Mouse (Mus musculus): ENCODE results near the gene Zfhx3. TPM values are rescaled to one million over a fixed set of nuclear protein-coding genes. Genes with fewer than 3 reads are reported as not detected.

The Zfhx3 gene
- polyA plus RNA-seq, 1 experiment, result 2.5 TPM

DNA sequence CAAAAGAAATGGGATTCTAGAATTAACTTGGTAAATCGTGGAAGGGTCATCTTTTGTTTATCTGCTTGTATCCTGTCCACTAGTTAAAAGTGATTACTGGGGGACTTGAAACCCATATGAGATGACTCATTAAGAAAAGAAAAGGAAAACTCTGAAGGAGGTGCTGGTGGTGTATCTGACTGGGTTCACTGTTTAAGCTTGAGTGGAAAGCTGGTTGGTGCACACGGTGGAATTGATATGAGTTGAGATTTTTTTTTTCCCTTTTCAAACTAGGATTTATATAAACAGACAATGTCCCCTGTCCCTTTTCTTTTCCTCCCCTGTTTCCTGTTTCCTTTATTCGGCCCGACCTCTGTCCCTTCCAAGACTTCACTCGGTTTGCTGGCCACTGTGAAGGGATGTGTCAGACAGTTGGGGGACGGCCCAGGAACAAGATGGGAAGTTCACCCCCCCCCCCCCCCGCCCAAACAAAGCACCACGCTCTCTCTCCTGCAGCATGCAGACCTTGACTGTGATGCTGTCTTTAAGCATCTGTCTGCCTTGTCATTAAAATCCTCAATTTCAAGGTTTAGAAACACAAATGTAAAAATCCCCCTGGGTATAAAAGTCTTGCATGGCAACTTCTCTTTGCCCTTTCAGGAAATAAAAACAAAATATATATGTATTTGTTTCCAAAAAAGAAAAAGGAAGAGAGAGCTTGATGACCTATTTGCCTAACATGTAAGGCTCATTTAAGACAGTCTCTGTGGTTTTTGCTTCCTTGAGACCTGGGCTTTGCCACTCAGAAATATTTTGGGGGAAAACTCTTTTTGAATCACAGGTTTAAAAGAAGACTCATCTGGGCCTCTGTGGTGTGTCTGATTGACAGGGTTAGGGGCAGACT, 768.4 kb downstream of the Zfhx3 start:
- DNase-seq, result peak; percentile 56
- no peaks in the 10 kb centered on the region for H3K36me3 ChIP-seq (ENCODE audit: control insufficient read depth, insufficient read depth, low read length)
- H3K4me1 ChIP-seq (ENCODE audit: control insufficient read depth, insufficient read depth, low read length), result peaks cover 5% of the 10 kb centered on the region; the same call in 1 of the 2 replicates
- no peak overlapping the region for H3K4me3 ChIP-seq (ENCODE audit: insufficient read depth, low read depth, low read length)
- TF ChIP-seq CTCF (conservative IDR thresholded peaks at IDR 0.05; ENCODE audit: insufficient read depth, insufficient read length, low read depth, low read length) (no peak), POLR2A (IDR thresholded peaks at IDR 0.05; ENCODE audit: low read depth, low read length) (no peak)
- 47% methylated on average over 8 of the region's 8 CpGs for WGBS
- no peak overlapping the region for H3K27ac ChIP-seq (ENCODE audit: insufficient read depth, low read depth, low read length)
- H3K27me3 ChIP-seq (replicated peaks; ENCODE audit: control insufficient read depth, insufficient read depth, low read length), result no peaks in the 10 kb centered on the region

DNA sequence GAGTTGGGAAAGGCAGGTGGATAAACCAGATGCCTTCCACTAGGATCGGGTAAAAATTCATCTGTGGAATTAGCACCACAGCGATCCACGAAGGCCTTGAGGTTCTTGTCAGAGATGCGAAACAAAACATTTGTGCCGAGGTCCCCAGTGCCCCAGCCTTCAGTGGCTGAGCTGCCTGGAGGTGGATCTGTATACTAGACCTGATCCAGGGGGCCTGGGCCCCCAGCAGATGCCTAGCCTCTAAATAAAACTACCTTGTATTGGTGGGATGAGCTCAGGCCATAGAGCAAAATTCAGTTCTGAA, 769.0 kb downstream of the Zfhx3 start:
- no peaks in the 10 kb centered on the region for H3K36me3 ChIP-seq (ENCODE audit: control insufficient read depth, insufficient read depth, low read length)
- 82% methylated on average over 5 of the region's 5 CpGs for WGBS
- no peak overlapping the region for H3K4me3 ChIP-seq (ENCODE audit: insufficient read depth, low read depth, low read length)
- H3K4me1 ChIP-seq (ENCODE audit: control insufficient read depth, insufficient read depth, low read length), result peaks cover 5% of the 10 kb centered on the region; the same call in 1 of the 2 replicates
- no peak overlapping the region for H3K27ac ChIP-seq (ENCODE audit: insufficient read depth, low read depth, low read length)
- no peak for DNase-seq
- no peaks in the 10 kb centered on the region for H3K27me3 ChIP-seq (replicated peaks; ENCODE audit: control insufficient read depth, insufficient read depth, low read length)
- TF ChIP-seq POLR2A (IDR thresholded peaks at IDR 0.05; ENCODE audit: low read depth, low read length), result no peak
- no peak for TF ChIP-seq CTCF (conservative IDR thresholded peaks at IDR 0.05; ENCODE audit: insufficient read depth, insufficient read length, low read depth, low read length)

DNA sequence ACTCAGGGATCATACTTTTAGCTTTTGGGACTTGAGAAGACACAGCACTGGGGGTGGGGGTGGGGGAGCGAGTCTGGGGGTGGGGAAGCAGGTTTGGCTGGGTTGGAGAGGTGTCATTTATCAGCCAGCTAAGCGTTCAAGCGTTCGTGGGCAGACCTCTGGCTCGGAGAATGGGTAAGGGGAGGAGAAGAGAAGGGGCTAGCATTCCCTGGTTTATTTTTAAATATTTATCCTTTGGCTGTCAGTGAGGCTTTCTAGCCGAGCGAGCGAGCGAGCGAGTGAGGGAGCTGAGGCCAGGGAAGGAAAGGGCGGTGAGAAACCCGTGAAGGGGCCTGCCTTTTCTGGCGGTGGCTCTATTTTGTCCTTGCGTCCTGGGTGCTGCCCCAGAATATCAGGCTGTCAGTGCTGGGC, 769.6 kb downstream of the Zfhx3 start:
- H3K27me3 ChIP-seq (replicated peaks; ENCODE audit: control insufficient read depth, insufficient read depth, low read length), result no peaks in the 10 kb centered on the region
- H3K4me1 ChIP-seq (ENCODE audit: control insufficient read depth, insufficient read depth, low read length), result peaks cover 5% of the 10 kb centered on the region; the same call in 1 of the 2 replicates
- no peaks in the 10 kb centered on the region for H3K36me3 ChIP-seq (ENCODE audit: control insufficient read depth, insufficient read depth, low read length)
- DNase-seq, result no peak
- H3K27ac ChIP-seq (ENCODE audit: insufficient read depth, low read depth, low read length), result 0 out of 2 replicates have a peak overlapping the region, but pooled peaks have one; percentile 4
- H3K4me3 ChIP-seq (ENCODE audit: insufficient read depth, low read depth, low read length), result no peak overlapping the region
- WGBS, result 83% methylated on average over 14 of the region's 14 CpGs
- TF ChIP-seq POLR2A (IDR thresholded peaks at IDR 0.05; ENCODE audit: low read depth, low read length) (no peak), CTCF (conservative IDR thresholded peaks at IDR 0.05; ENCODE audit: insufficient read depth, insufficient read length, low read depth, low read length) (no peak)

DNA sequence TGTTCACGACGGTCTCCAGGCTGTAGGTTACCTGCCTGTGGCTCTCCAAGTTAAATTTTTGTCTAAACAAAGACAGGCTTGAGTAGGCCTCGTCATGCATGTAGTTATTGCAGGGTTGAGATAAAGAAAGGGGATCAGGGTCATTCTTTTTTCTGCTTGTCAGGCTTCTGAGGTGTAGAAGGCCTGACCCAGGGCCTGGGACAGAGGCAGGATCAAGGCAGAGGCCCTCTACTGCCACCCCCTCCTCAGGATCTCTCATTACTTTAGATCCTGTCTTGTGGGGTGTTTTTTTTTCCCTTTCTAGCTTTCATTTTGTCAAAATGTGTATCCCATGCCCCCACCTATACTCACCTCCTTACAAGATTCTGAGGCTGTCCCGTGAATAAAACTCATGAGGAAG, 770.2 kb downstream of the Zfhx3 start:
- Histone ChIP-seq H3K27ac (ENCODE audit: insufficient read depth, low read depth, low read length) (0 out of 2 replicates have a peak overlapping the region, but pooled peaks have one; percentile 10), H3K36me3 (ENCODE audit: control insufficient read depth, insufficient read depth, low read length) (no peaks in the 10 kb centered on the region), H3K4me1 (ENCODE audit: control insufficient read depth, insufficient read depth, low read length) (peaks cover 3% of the 10 kb centered on the region), H3K4me3 (ENCODE audit: insufficient read depth, low read depth, low read length) (no peak overlapping the region), H3K27me3 (replicated peaks; ENCODE audit: control insufficient read depth, insufficient read depth, low read length) (no peaks in the 10 kb centered on the region)
- DNase-seq, result no peak
- WGBS, result 71% methylated on average over 4 of the region's 4 CpGs
- TF ChIP-seq CTCF (conservative IDR thresholded peaks at IDR 0.05; ENCODE audit: insufficient read depth, insufficient read length, low read depth, low read length), result no peak
- TF ChIP-seq POLR2A (IDR thresholded peaks at IDR 0.05; ENCODE audit: low read depth, low read length), result no peak

DNA sequence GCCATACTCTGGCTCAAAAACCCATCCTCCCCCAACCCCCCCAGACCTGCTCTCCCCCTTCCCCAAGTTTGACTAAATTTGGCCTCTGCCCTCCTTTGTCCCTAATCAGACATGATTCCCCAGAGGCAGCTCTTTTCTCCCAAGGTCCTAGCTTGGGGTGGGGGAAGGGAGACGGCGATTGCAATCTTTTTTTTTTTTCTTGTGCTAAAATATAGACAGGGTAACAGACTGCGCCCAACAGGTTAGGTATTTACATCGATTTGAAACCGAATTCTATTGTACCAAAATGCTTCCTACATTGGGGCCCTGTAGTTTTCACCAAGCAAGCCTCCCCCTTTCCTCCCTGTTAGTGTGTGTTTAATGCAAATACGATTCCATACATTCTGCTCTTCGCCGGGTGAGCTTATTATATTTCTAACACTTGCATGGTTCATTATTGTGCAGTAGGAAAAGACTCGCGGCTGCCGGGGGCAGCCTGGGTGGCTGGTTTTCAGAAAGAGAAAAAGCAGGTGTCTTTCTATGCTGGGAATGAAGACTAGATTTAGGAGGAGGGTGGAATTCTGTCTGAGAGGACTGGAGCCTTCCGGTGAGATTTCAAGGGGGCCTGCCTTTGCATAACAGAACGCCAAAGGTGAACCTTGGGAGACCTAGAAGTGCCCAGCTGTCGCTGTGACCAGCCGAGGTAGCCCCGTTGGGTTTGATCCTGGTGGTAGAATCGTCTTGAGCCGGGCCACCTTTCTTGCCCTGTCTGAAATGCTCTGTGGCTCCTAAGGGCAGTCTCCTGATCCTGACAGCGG, 771.1 kb downstream of the Zfhx3 start:
- H3K27ac ChIP-seq (ENCODE audit: insufficient read depth, low read depth, low read length), result peak overlapping the region; percentile 79
- H3K36me3 ChIP-seq (ENCODE audit: control insufficient read depth, insufficient read depth, low read length), result no peaks in the 10 kb centered on the region
- no peak for DNase-seq
- H3K4me3 ChIP-seq (ENCODE audit: insufficient read depth, low read depth, low read length), result no peak overlapping the region
- H3K4me1 ChIP-seq (ENCODE audit: control insufficient read depth, insufficient read depth, low read length), result peaks cover 3% of the 10 kb centered on the region
- 75% methylated on average over 19 of the region's 19 CpGs for WGBS
- H3K27me3 ChIP-seq (replicated peaks; ENCODE audit: control insufficient read depth, insufficient read depth, low read length), result no peaks in the 10 kb centered on the region
- TF ChIP-seq CTCF (conservative IDR thresholded peaks at IDR 0.05; ENCODE audit: insufficient read depth, insufficient read length, low read depth, low read length) (no peak), POLR2A (IDR thresholded peaks at IDR 0.05; ENCODE audit: low read depth, low read length) (no peak)

DNA sequence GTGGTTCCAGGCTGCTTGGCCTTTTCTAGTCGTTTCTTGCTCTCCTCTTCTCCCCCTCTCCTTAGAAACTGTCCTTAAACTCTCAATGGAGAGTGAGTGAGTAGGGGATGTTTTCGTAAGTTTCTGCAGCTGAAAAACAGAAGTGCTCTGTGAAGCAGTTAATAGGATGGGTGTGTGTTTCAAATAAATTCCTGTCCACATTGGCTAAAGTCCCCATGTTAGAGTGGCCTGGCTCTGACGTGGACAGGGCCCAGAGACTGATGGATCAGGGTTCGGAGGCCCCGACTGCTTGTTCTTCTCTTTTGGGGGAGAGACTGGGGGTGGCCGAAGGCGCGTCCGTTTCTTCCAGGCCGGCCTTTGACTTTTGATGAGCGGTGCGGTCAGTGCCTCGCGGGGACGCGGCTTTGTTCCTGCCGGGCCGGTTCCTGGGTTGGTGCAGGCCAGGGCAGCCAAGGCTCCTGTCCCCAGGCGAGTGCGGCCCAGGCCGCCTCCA, 771.7 kb downstream of the Zfhx3 start:
- DNase-seq, result no peak
- 7% methylated on average over 21 of the region's 21 CpGs for WGBS
- H3K4me3 ChIP-seq (ENCODE audit: insufficient read depth, low read depth, low read length), result peak overlapping the region; percentile 81
- H3K27ac ChIP-seq (ENCODE audit: insufficient read depth, low read depth, low read length), result peak overlapping the region; percentile 79
- H3K4me1 ChIP-seq (ENCODE audit: control insufficient read depth, insufficient read depth, low read length), result no peaks in the 10 kb centered on the region; the same call in 1 of the 2 replicates
- TF ChIP-seq POLR2A (IDR thresholded peaks at IDR 0.05; ENCODE audit: low read depth, low read length) (no peak), CTCF (conservative IDR thresholded peaks at IDR 0.05; ENCODE audit: insufficient read depth, insufficient read length, low read depth, low read length) (no peak)
- H3K27me3 ChIP-seq (replicated peaks; ENCODE audit: control insufficient read depth, insufficient read depth, low read length), result no peaks in the 10 kb centered on the region
- no peaks in the 10 kb centered on the region for H3K36me3 ChIP-seq (ENCODE audit: control insufficient read depth, insufficient read depth, low read length)

Data from kidney, adult 2 months (tissue).